Comparison of ENCODE assay signal across 11 mouse cellular contexts in the genomic region with DNA sequence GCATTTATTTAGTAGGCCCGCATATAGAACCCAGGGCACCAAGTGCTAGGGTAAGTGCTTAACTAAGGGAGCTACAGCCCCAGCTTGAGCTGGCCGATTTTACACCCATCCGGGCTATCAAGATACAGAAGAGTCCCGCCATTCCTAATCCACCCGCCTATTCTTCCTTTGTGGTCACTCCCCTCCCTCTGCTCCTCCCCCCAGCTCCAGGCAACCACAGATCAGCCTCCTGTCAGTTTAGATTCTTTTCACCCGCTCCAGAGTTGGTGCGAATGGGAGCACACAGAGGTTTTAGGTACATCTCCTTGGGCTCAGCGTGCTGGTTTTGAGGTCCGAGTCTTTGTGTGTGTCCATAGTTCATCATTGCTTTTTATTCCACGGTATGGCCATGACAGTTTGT. TPM values are rescaled to one million over a fixed set of nuclear protein-coding genes. Genes with fewer than 3 reads are reported as not detected.
A peak's percentile ranks its signal among the peaks of the same experiment; 100 is the strongest.
DNase-seq lines count a peak whose midpoint lies in the region; ATAC-seq lines count a peak whose summit lies in the region.
"Had no signal": no experiment of that assay in that cellular context is flagged by ENCODE, and none has a peak within 500 bp of the region (broad histone marks: within the 10 kb centered on the region; RNA-seq: fewer than 3 reads in every experiment).

No protein-coding gene starts in this region.

- no peak overlapping the region for H3K27ac ChIP-seq in embryonic facial prominence, embryonic 11.5 days (replicated peaks; ENCODE audit: low read depth, low read length)
- H3K27ac ChIP-seq in intestine, embryonic 16.5 days (ENCODE audit: low read length), result no peak overlapping the region

- no peak overlapping the region for H3K4me2 ChIP-seq in embryonic facial prominence, embryonic 11.5 days (ENCODE audit: low read depth, low read length)
- H3K4me2 ChIP-seq in intestine, embryonic 16.5 days (ENCODE audit: low read depth, low read length), result no peak overlapping the region

- whole genome bisulfite sequencing in embryonic facial prominence, embryonic 11.5 days, result 5% methylated on average over 10 of the region's 10 CpGs
- WGBS in intestine, embryonic 16.5 days, result 17% methylated on average over 10 of the region's 10 CpGs

- H3K4me3 ChIP-seq in embryonic facial prominence, embryonic 11.5 days (ENCODE audit: low read depth, low read length), result no peak overlapping the region
- H3K4me3 ChIP-seq in intestine, embryonic 16.5 days (ENCODE audit: low read length), result no peak overlapping the region

- DNase-seq in kidney, postnatal 10 days, result peak; percentile 24
- DNase-seq in kidney, adult 9 months, result no peak
- DNase-seq in embryonic facial prominence, embryonic 11.5 days (ENCODE audit: low spot score), result peak; percentile 64
- peak; percentile 52 for DNase-seq in retina, embryonic 14.5 days (ENCODE audit: low spot score)
- no peak for DNase-seq in adrenal gland, postnatal 25 days
- DNase-seq in adrenal gland, postnatal 10 days, result no peak
- DNase-seq in frontal cortex, postnatal 25 days (ENCODE audit: low spot score in 2 of 2), result no peak
- DNase-seq: cerebellum, adult 9-10 months; kidney, postnatal 25 days had no signal

- no peaks in the 10 kb centered on the region for H3K36me3 ChIP-seq in embryonic facial prominence, embryonic 11.5 days (replicated peaks; ENCODE audit: control insufficient read depth, insufficient read depth, low read depth, low read length)
- H3K36me3 ChIP-seq in intestine, embryonic 16.5 days (ENCODE audit: control insufficient read depth, insufficient read depth, low read length), result no peaks in the 10 kb centered on the region

- 0 out of 2 replicates have a peak, but pooled peaks have one; percentile 35 for ATAC-seq in embryonic facial prominence, embryonic 11.5 days (replicated peaks; ENCODE audit: insufficient number of reproducible peaks, low FRiP score, low TSS enrichment, low read depth)
- no peak for ATAC-seq in intestine, embryonic 16.5 days
- ATAC-seq: Patski had no signal

- peaks cover 22% of the 10 kb centered on the region for H3K27me3 ChIP-seq in embryonic facial prominence, embryonic 11.5 days (ENCODE audit: control insufficient read depth, insufficient read depth, low read length)
- peaks cover 22% of the 10 kb centered on the region for H3K27me3 ChIP-seq in intestine, embryonic 16.5 days (replicated peaks; ENCODE audit: control insufficient read depth, insufficient read depth, low read length)

- H3K4me1 ChIP-seq in embryonic facial prominence, embryonic 11.5 days (ENCODE audit: control insufficient read depth, insufficient read depth, low read length), result no peaks in the 10 kb centered on the region; the same call in 1 of the 2 replicates
- peaks cover 8% of the 10 kb centered on the region for H3K4me1 ChIP-seq in intestine, embryonic 16.5 days (ENCODE audit: control insufficient read depth, insufficient read depth, low read length)

- no peaks in the 10 kb centered on the region for H3K9me3 ChIP-seq in embryonic facial prominence, embryonic 11.5 days (replicated peaks; ENCODE audit: control insufficient read depth, low read length)
- no peaks in the 10 kb centered on the region for H3K9me3 ChIP-seq in intestine, embryonic 16.5 days (ENCODE audit: control insufficient read depth, low read length)

- H3K9ac ChIP-seq in embryonic facial prominence, embryonic 11.5 days (replicated peaks; ENCODE audit: low read length), result no peak overlapping the region
- H3K9ac ChIP-seq in intestine, embryonic 16.5 days (ENCODE audit: low read depth, low read length), result peak overlapping the region; percentile 21; the same call in 1 of the 2 replicates

RNA-seq across cellular contexts. Expression of a gene that starts 16.5 kb away (rescaled TPM):
- not detected in 2 replicates for polyA plus RNA-seq in embryonic facial prominence, embryonic 11.5 days (2014; fragmentation: Nextera tagmentation; extraction: Ambion mirVana)
- not detected in 2 replicates for polyA plus RNA-seq in intestine, embryonic 16.5 days (2015; fragmentation: Nextera tagmentation; extraction: Ambion mirVana)
- not detected in 2 replicates for total RNA-seq in adrenal gland, postnatal 25 days (2021)
- not detected for total RNA-seq in adrenal gland, postnatal 10 days (2021)
- polyA plus RNA-seq: Patski had no signal

RNA-seq across cellular contexts. Expression of a gene that starts 28.7 kb away (rescaled TPM):
- polyA plus RNA-seq in embryonic facial prominence, embryonic 11.5 days (2014; fragmentation: Nextera tagmentation; extraction: Ambion mirVana), result not detected in 2 replicates
- not detected in 2 replicates for polyA plus RNA-seq in intestine, embryonic 16.5 days (2015; fragmentation: Nextera tagmentation; extraction: Ambion mirVana)
- not detected in 2 replicates for total RNA-seq in adrenal gland, postnatal 25 days (2021)
- total RNA-seq in adrenal gland, postnatal 10 days (2021), result not detected
- polyA plus RNA-seq: Patski had no signal

RNA-seq across cellular contexts. Expression of a gene that starts 36.4 kb away (rescaled TPM):
- 76.9 and 88.3 TPM in 2 replicates for polyA plus RNA-seq in embryonic facial prominence, embryonic 11.5 days (2014; fragmentation: Nextera tagmentation; extraction: Ambion mirVana)
- 14.0 and 14.3 TPM in 2 replicates for polyA plus RNA-seq in intestine, embryonic 16.5 days (2015; fragmentation: Nextera tagmentation; extraction: Ambion mirVana)
- total RNA-seq in adrenal gland, postnatal 25 days (2021), result 44.2 and 59.3 TPM in 2 replicates
- 10 to 100 TPM; 40.7 to 52.3 TPM for total RNA-seq in adrenal gland, postnatal 10 days (2021)

Comparison
In these comparisons a context has a peak if more than half of its experiments do, and no peak if none do; other contexts are left out.
1. DNase-seq: peak in kidney, postnatal 10 days (single experiment), embryonic facial prominence, embryonic 11.5 days (single experiment) and retina, embryonic 14.5 days (single experiment); none in kidney, adult 9 months (single experiment), adrenal gland, postnatal 25 days (single experiment), adrenal gland, postnatal 10 days (single experiment) and frontal cortex, postnatal 25 days (0 of 2).